Mouse (Mus musculus) bone marrow macrophage, adult 2 months (primary cell): ENCODE data around the gene Ssr2. TPM values are rescaled to one million over a fixed set of nuclear protein-coding genes. Genes with fewer than 3 reads are reported as not detected.
"Not testable (repeated sequence)": the region's sequence is repeated elsewhere in the genome, so short reads cannot be mapped to it uniquely, and the experiment has no call there.

Experiments
- H3K27ac ChIP-seq: 2 replicates; pipeline ENCODE4 v1.5.1; 2012; ENCODE audit warnings: low read depth, low read length; ENCODE audit not compliant: insufficient read depth
- H3K4me1 ChIP-seq: 2 replicates; pipeline ENCODE4 v1.6.1; 2012; ENCODE audit warnings: low read length; ENCODE audit not compliant: control insufficient read depth, insufficient read depth
- H3K4me3 ChIP-seq: 2 replicates; pipeline ENCODE4 v1.5.1; 2012; ENCODE audit warnings: mild to moderate bottlenecking, low read length, moderate library complexity; ENCODE audit not compliant: insufficient read depth
- CTCF ChIP-seq: IDR thresholded peaks from 2 replicates; pipeline ENCODE4 v1.5.1; 2012; ENCODE audit warnings: low read depth, mild to moderate bottlenecking, low read length, moderate library complexity
- POLR2A ChIP-seq: IDR thresholded peaks from 2 replicates; pipeline ENCODE4 v1.6.1; 2012; ENCODE audit warnings: mild to moderate bottlenecking, low read depth, low read length, borderline replicate concordance
- polyA plus RNA-seq: library from polyadenylated mRNA; stranded (reverse); fragments of >200 nt; gene quantifications from 2 replicates; pipeline ENCODE4 v1.2.4, GENCODE M21; 2012; ENCODE audit not compliant: missing spikeins, insufficient read depth, insufficient read length

The Ssr2 gene
- polyA plus RNA-seq, 1 experiment, result 83.2 TPM

DNA sequence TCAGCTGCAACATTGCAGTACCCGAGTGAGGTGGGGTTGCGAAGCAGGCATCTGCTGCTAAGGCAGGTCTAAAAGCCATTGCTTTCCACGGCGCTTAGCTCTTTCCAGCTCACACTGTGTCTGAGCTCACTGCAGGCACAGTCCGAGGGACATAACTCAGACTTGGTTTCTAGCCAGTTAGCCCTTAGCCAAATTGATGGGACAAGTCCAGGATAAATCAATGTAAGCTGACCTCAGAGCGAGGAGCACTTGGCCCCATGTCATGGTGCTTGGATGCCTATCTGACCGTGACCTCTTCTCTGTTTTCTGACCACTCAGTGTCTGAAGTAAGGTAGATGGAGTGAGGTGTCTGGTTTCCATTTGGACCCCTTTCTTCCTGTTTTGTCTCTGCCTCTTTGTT, 11.7 kb upstream of the Ssr2 start:
- no peak for TF ChIP-seq POLR2A
- no peak for TF ChIP-seq CTCF
- H3K4me3 ChIP-seq, result no peak overlapping the region
- peaks cover 10% of the 10 kb centered on the region for H3K4me1 ChIP-seq
- H3K27ac ChIP-seq, result no peak overlapping the region

DNA sequence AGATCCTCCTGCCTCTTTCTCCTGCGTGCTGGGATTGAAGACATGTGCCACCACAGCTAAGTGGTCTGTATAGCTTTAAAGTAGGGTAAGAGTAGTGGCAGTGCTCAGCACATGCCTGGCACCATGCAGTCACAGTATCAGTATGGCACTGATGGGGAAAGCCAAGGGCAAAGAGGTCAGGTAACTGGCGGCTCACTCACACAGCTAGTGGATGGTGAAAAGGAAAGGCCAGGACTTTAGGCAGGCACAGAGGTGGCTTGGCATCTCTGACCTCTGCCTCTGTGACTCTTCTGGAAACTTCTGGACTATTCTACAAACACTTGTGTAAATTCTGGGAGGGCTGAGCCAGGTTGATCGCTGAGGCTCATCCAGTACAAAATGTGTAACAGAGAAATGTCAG, 9.6 kb upstream of the Ssr2 start:
- H3K4me1 ChIP-seq, result peaks cover 14% of the 10 kb centered on the region

DNA sequence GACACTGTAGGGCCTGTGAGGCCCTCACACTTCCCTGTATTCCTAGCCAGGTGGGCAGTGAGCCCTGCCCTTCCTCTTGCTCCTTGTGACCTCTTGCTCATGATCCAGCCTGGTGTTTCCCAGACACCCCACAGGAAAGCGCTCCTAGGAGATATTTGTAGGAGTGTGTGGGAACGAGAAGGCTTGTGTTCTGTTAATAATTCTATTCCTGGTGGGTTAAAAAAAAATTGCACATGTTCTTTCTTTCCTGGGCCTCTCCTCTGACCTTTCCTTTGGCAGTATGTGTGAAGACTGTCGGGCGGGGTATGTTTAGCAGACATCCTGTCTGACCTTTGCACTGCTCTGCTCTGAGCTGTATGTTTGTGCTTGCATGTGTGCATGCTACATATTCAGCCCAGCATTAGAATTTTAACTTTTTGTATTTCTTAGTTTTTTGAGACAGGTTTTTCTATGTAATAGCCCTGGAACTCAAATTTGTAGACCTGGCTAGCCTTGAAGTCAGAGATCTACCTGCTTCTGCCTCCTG, 9.1 kb upstream of the Ssr2 start:
- Histone ChIP-seq H3K4me3 (no peak overlapping the region), H3K4me1 (peaks cover 14% of the 10 kb centered on the region), H3K27ac (no peak overlapping the region)
- TF ChIP-seq POLR2A (no peak), CTCF (no peak)

More for the DNA sequence above, 9.6 kb upstream of the Ssr2 start:
- Histone ChIP-seq H3K4me3 (no peak overlapping the region), H3K27ac (no peak overlapping the region)
- TF ChIP-seq POLR2A, result no peak

DNA sequence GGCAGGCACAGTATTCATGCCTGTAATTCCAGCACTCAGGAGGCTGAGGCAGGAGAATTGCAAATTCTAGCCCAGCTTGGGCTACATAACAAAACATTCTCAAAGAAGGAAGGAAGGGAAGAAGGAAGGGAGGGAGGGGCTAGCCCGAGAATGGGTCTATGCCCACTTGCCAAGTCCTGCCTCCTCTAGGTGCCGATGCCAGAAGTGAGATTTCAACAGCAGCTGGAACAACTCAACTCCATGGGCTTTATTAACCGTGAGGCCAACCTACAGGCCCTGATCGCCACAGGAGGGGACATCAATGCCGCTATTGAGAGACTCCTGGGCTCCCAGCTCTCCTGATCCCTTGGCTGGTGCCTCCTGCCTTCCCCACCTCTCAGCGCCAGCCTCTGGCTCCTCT, 7.8 kb upstream of the Ssr2 start:
- Histone ChIP-seq H3K4me3 (no peak overlapping the region), H3K27ac (no peak overlapping the region), H3K4me1 (peaks cover 14% of the 10 kb centered on the region)
- no peak for TF ChIP-seq POLR2A
- TF ChIP-seq CTCF, result no peak

GRCm38 (mm10) chr3:88568615-88569014, 7.1 kb upstream of the Ssr2 start:
- no peak overlapping the region for H3K27ac ChIP-seq
- TF ChIP-seq POLR2A (no peak), CTCF (no peak)
- H3K4me3 ChIP-seq, result no peak overlapping the region
- peaks cover 14% of the 10 kb centered on the region for H3K4me1 ChIP-seq

DNA sequence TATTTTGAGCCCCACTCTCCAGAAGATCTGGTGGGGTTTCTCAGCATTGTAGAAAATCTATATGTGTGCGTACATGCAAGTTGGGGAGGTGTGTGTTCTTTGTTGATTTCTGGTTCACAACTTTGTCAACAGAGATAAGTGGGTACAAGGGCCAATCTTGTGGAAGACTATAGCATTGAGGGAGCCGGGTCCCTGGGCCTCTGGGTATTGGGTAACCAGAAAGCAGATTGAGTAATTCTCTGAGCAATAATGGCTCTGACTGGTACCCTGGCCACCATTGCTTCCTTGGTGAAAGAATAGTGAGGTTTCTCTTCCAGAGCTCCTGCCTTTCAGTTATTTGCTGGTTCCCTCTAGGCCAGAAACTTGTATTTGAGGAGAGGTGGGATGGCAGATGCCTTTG, 6.6 kb upstream of the Ssr2 start:
- TF ChIP-seq CTCF (no peak), POLR2A (no peak)
- Histone ChIP-seq H3K4me3 (no peak overlapping the region), H3K27ac (no peak overlapping the region), H3K4me1 (peaks cover 14% of the 10 kb centered on the region)

- TF ChIP-seq CTCF, result no peak
- TF ChIP-seq POLR2A, result no peak
- Histone ChIP-seq H3K4me1 (peaks cover 14% of the 10 kb centered on the region), H3K27ac (no peak overlapping the region), H3K4me3 (no peak overlapping the region)
Observed at GRCm38 (mm10) chr3:88569694-88570093, 6.0 kb upstream of the Ssr2 start.

- Histone ChIP-seq H3K4me3 (no peak overlapping the region), H3K27ac (no peak overlapping the region), H3K4me1 (peaks cover 14% of the 10 kb centered on the region)
- TF ChIP-seq POLR2A (no peak), CTCF (no peak)
Observed at GRCm38 (mm10) chr3:88570341-88570740, 5.3 kb upstream of the Ssr2 start.

GRCm38 (mm10) chr3:88571856-88572255, 3.8 kb upstream of the Ssr2 start:
- Histone ChIP-seq H3K4me3 (no peak overlapping the region), H3K27ac (no peak overlapping the region), H3K4me1 (peaks cover 14% of the 10 kb centered on the region)
- TF ChIP-seq CTCF, result no peak
- TF ChIP-seq POLR2A, result no peak

DNA sequence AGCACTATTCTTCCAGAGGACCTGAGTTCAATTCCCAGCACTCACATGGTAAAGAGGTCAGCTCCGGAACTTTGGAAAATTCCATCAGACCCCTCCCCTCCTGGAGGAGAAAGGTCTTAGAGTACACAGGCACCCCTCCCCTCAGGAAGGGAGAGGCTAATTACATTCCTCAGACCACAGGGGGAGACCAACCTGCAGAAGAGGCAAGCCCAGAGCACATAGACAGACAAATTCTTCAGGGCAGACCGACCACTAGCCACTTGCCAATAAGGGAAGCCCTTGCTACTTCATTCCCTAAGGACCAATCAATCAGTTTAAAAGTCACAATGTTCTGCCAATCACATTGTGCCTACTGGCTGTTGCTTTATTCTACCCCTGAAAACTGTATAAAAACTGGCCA, 2.8 kb upstream of the Ssr2 start:
- no peak overlapping the region for H3K4me3 ChIP-seq
- TF ChIP-seq CTCF, result no peak
- no peak for TF ChIP-seq POLR2A
- peaks cover 11% of the 10 kb centered on the region for H3K4me1 ChIP-seq
- H3K27ac ChIP-seq, result no peak overlapping the region

DNA sequence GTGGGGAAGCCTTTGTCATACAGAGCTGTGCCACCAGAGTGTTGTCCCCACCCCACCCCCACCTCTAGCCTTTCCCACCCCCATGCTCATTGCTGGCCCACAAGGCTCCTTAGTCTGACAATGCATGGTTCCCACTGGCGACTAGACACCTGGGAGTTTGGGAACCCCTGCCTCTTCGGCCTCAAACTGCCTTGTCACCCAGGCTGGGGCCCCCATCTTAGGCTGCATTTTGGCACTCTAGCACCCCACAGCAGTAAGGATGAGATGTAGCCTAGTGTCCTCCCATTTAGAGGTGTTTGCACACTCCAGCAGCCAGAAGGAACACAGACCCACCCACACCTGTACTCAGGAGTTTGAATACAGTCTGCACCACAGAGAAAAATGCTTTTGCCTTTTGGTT, 1.9 kb upstream of the Ssr2 start:
- Histone ChIP-seq H3K4me3 (no peak overlapping the region), H3K4me1 (peaks cover 6% of the 10 kb centered on the region), H3K27ac (no peak overlapping the region)
- TF ChIP-seq CTCF, result no peak
- no peak for TF ChIP-seq POLR2A

DNA sequence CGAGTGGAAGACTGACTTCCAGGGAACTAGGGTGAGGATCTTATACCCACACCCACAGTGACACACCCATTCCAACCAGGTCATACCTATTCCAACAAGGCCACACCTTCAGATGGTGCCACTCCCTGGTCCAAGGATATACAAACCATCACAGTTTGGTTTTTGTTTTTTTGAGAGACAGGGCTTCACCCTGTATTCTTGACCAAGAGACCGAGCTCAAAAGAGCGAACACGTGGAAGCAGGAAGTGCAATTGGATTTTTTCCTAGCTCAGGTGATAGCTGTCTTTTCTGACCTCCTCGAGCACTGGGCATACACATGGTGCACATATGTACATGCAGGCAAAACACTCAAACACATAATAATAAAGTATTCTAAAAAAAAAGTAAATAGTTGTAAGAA, 2.2 kb downstream of the Ssr2 start:
- H3K4me1 ChIP-seq, result not testable (repeated sequence)

More for the DNA sequence above, 2.2 kb downstream of the Ssr2 start:
- H3K27ac ChIP-seq, H3K4me3 ChIP-seq: not testable (repeated sequence)
